Mouse (Mus musculus): ENCODE measurements around the gene Rnase2b. TPM values are rescaled to one million over a fixed set of nuclear protein-coding genes. Genes with fewer than 3 reads are reported as not detected.

Rnase2b gene
- total RNA-seq, 4 experiments from 2014 or later = not detected

Other genes starting within 250 kb of the Rnase2b start
- gene Osgep, start 237.4 kb upstream of the Rnase2b start, total RNA-seq (2022) = 10 to 100 TPM; 30.1 to 36.2 (median 33.2) TPM
- 10 to 100 TPM; 55.5 to 64.8 (median 60.2) TPM for gene Apex1, start 237.3 kb upstream of the Rnase2b start, total RNA-seq (2022)
- 100 to 1,000 TPM in 3 of 4 experiments, 10 to 100 TPM in 1; 92.6 to 121 (median 109) TPM for gene Pip4p1, start 231.4 kb upstream of the Rnase2b start, total RNA-seq (2022)
- gene Pnp, start 231.2 kb upstream of the Rnase2b start, total RNA-seq (2022) = 10 to 100 TPM; 10.4 to 17.7 (median 16.6) TPM
- gene Gm49342, start 217.7 kb upstream of the Rnase2b start, total RNA-seq (2022) = 10 to 100 TPM in 1 of 4 experiments, 1 to 10 TPM in 3; 6.5 to 18.1 (median 8.9) TPM
- 1 to 10 TPM; 1.2 to 2.0 (median 1.4) TPM for gene Pnp2, start 206.3 kb upstream of the Rnase2b start, total RNA-seq (2022)
- gene Rnase10, start 154.5 kb upstream of the Rnase2b start, total RNA-seq (2022) = under 1 TPM in 1 of 4 experiments, not detected in 3; 0.23 TPM
- not detected for gene Rnase9, start 120.4 kb upstream of the Rnase2b start, total RNA-seq (2022)
- not detected for gene Rnase11, start 112.1 kb upstream of the Rnase2b start, total RNA-seq (2022)
- gene Rnase12, start 104.6 kb upstream of the Rnase2b start, total RNA-seq (2022) = not detected
- gene Olfr750, start 87.8 kb upstream of the Rnase2b start, total RNA-seq (2022) = not detected
- gene Rnase4, start 71.2 kb upstream of the Rnase2b start, total RNA-seq (2022) = 10 to 100 TPM; 15.6 to 31.6 (median 22.1) TPM
- gene Ang, start 71.1 kb upstream of the Rnase2b start, total RNA-seq (2022) = 1 to 10 TPM; 4.6 to 9.5 (median 5.3) TPM
- not detected for gene Eddm3b, start 47.8 kb upstream of the Rnase2b start, total RNA-seq (2022)
- under 1 TPM in 2 of 4 experiments, not detected in 2; 0.24 to 0.32 TPM for gene Rnase6, start 38.4 kb upstream of the Rnase2b start, total RNA-seq (2022)
- gene Rnase1, start 15.5 kb upstream of the Rnase2b start, total RNA-seq (2022) = 1 to 10 TPM in 1 of 4 experiments, under 1 TPM in 3; 0.67 to 2.4 (median 0.85) TPM
- gene Ang2, start 36.9 kb downstream of the Rnase2b start, total RNA-seq (2022) = 1 to 10 TPM in 1 of 4 experiments, not detected in 3; 1.3 TPM
- not detected for gene Ear14, start 41.1 kb downstream of the Rnase2b start, total RNA-seq (2022)
- gene Rnase2a, start 93.9 kb downstream of the Rnase2b start, total RNA-seq (2022) = not detected
- not detected for gene Gm7247, start 199.5 kb downstream of the Rnase2b start, total RNA-seq (2022)
- gene Vmn2r88, start 248.6 kb downstream of the Rnase2b start, total RNA-seq (2022) = not detected

Data from left cerebral cortex, adult 8-10 months (tissue).